Mouse (Mus musculus) bone marrow, adult 2 months (tissue): ENCODE measurements at regions not wholly inside any gene's neighbourhood (a gene's known extent, or its start where the extent isn't known, plus 50 kb on each side); places are given as distances from the start of the nearest gene placed in this dataset.

ENCODE experiments used
- H3K27ac ChIP-seq: fragments of 200-500 bp; 2 replicates; pipeline ENCODE4 v1.5.1; 2012; ENCODE audit warnings: low read depth, mild to moderate bottlenecking, control low read depth, inconsistent platforms, low read length; ENCODE audit not compliant: control insufficient read depth, poor library complexity, insufficient read depth
- H3K4me1 ChIP-seq: fragments of 200-500 bp; 2 replicates; pipeline ENCODE4 v1.6.1; 2011; ENCODE audit warnings: low read length; ENCODE audit not compliant: control insufficient read depth, insufficient read depth
- H3K4me3 ChIP-seq: fragments of 200-500 bp; replicated peaks from 2 replicates; pipeline ENCODE3; 2011; ENCODE audit warnings: mild to moderate bottlenecking, low read depth, low read length, control low read depth; ENCODE audit not compliant: control insufficient read depth
- CTCF ChIP-seq: fragments of 200-500 bp; IDR thresholded peaks from 2 replicates; pipeline ENCODE4 v1.5.1; 2011; ENCODE audit warnings: low read length, control low read depth; ENCODE audit not compliant: control insufficient read depth, insufficient read depth
- POLR2A ChIP-seq: fragments of 200-500 bp; IDR thresholded peaks from 2 replicates; pipeline ENCODE4 v1.6.1; 2011; ENCODE audit warnings: low read depth, mild to moderate bottlenecking, control low read depth, low read length, borderline replicate concordance; ENCODE audit not compliant: control insufficient read depth
- WGBS: fragments of 180-500 bp; shearing (Covaris S2); methylation state at CpG from one replicate; pipeline ENCODE4 v1.1.7; 2018; 5-methylcytosine and 5-hydroxymethylcytosine counted together

GRCm38 (mm10) chr2:173449198-173449597 lies 73.2 kb upstream of the 1700021F07Rik start:
- Histone ChIP-seq H3K4me1 (no peaks in the 10 kb centered on the region; the same call in 1 of the 2 replicates), H3K27ac (no peak overlapping the region), H3K4me3 (no peak overlapping the region)
- WGBS = 80% methylated on average over 5 of the region's 5 CpGs
- no peak for TF ChIP-seq CTCF
- TF ChIP-seq POLR2A = no peak

- WGBS = 10% methylated on average over 15 of the region's 15 CpGs
These were observed 70.3 kb upstream of the 1700021F07Rik start for GRCm38 (mm10) chr2:173451993-173452481.

GRCm38 (mm10) chr2:173452800-173453199 lies 69.6 kb upstream of the 1700021F07Rik start:
- TF ChIP-seq POLR2A (no peak), CTCF (no peak)
- Histone ChIP-seq H3K4me1 (no peaks in the 10 kb centered on the region; the same call in 1 of the 2 replicates), H3K27ac (no peak overlapping the region), H3K4me3 (no peak overlapping the region)
- 68% methylated on average over 4 of the region's 4 CpGs for WGBS

More at GRCm38 (mm10) chr2:173451993-173452481, 70.3 kb upstream of the 1700021F07Rik start:
- Histone ChIP-seq H3K27ac (no peak overlapping the region), H3K4me1 (no peaks in the 10 kb centered on the region; the same call in 1 of the 2 replicates), H3K4me3 (no peak overlapping the region)
- TF ChIP-seq POLR2A = no peak
- no peak for TF ChIP-seq CTCF

- TF ChIP-seq CTCF (peak; percentile 78), POLR2A (no peak)
- 70% methylated on average over 14 of the region's 14 CpGs for WGBS
These were observed 68.6 kb upstream of the 1700021F07Rik start for GRCm38 (mm10) chr2:173453569-173454405.

GRCm38 (mm10) chr2:173454741-173455140 lies 67.6 kb upstream of the 1700021F07Rik start:
- Histone ChIP-seq H3K4me1 (no peaks in the 10 kb centered on the region; the same call in 1 of the 2 replicates), H3K4me3 (no peak overlapping the region), H3K27ac (no peak overlapping the region)
- 83% methylated on average over 4 of the region's 4 CpGs for WGBS
- TF ChIP-seq CTCF (no peak), POLR2A (no peak)

More at GRCm38 (mm10) chr2:173453569-173454405, 68.6 kb upstream of the 1700021F07Rik start:
- H3K4me1 ChIP-seq = no peaks in the 10 kb centered on the region; the same call in 1 of the 2 replicates
- H3K4me3 ChIP-seq = no peak overlapping the region
- H3K27ac ChIP-seq = no peak overlapping the region

- H3K27ac ChIP-seq = no peak overlapping the region
- H3K4me3 ChIP-seq = no peak overlapping the region
- no peaks in the 10 kb centered on the region; the same call in 1 of the 2 replicates for H3K4me1 ChIP-seq
- 82% methylated on average over 12 of the region's 12 CpGs for WGBS
- no peak for TF ChIP-seq CTCF
These were observed 67.2 kb upstream of the 1700021F07Rik start for GRCm38 (mm10) chr2:173455216-173455615.

GRCm38 (mm10) chr2:173456083-173456482 lies 66.3 kb upstream of the 1700021F07Rik start:
- Histone ChIP-seq H3K27ac (no peak overlapping the region), H3K4me3 (no peak overlapping the region), H3K4me1 (no peaks in the 10 kb centered on the region; the same call in 1 of the 2 replicates)
- WGBS = 80% methylated on average over 7 of the region's 7 CpGs
- peak; percentile 13; the same call in 1 of the 2 replicates for TF ChIP-seq CTCF
- TF ChIP-seq POLR2A = no peak

- Histone ChIP-seq H3K4me3 (no peak overlapping the region), H3K4me1 (no peaks in the 10 kb centered on the region), H3K27ac (no peak overlapping the region)
- TF ChIP-seq CTCF = no peak
- TF ChIP-seq POLR2A = no peak
- WGBS = 70% methylated on average over 9 of the region's 9 CpGs
These were observed 65.3 kb upstream of the 1700021F07Rik start for GRCm38 (mm10) chr2:173456924-173457623.
